8 mouse cellular contexts compared by ENCODE assay signal in genomic region chr2:5730364-5730792, GRCm38 (mm10). TPM values are rescaled to one million over a fixed set of nuclear protein-coding genes. Genes with fewer than 3 reads are reported as not detected.
DNase-seq lines count a peak whose midpoint lies in the region; ATAC-seq and TF ChIP-seq lines count a peak whose summit lies in the region.

No protein-coding gene starts in this region.

- no peaks in the 10 kb centered on the region for H3K36me3 ChIP-seq in forebrain, postnatal 0 days (ENCODE audit: insufficient read depth)

- peak; percentile 15 for DNase-seq in kidney, postnatal 10 days
- no peak for DNase-seq in kidney, adult 9 months
- DNase-seq in adrenal gland, postnatal 14 days: peak; percentile 62
- peak; percentile 51 for DNase-seq in forebrain, postnatal 0 days
- peak; percentile 50 for DNase-seq in lung, postnatal 10 days
- DNase-seq in urinary bladder, postnatal 14 days (ENCODE audit: low spot score): no peak
- DNase-seq in kidney, adult 8-10 months: no peak
- DNase-seq in cerebellum, adult 11-12 months: no peak

- peak overlapping the region; percentile 8; the same call in 1 of the 2 replicates for H3K4me2 ChIP-seq in forebrain, postnatal 0 days (ENCODE audit: low read depth)

- H3K27ac ChIP-seq in forebrain, postnatal 0 days (ENCODE audit: low read depth, low read length): no peak overlapping the region

- no peaks in the 10 kb centered on the region for H3K9me3 ChIP-seq in forebrain, postnatal 0 days (ENCODE audit: low read length)

- 19% methylated on average over 15 of the region's 15 CpGs for WGBS in forebrain, postnatal 0 days

- H3K4me1 ChIP-seq in forebrain, postnatal 0 days (ENCODE audit: insufficient read depth): peaks cover 5% of the 10 kb centered on the region

- no peaks in the 10 kb centered on the region for H3K27me3 ChIP-seq in forebrain, postnatal 0 days (ENCODE audit: insufficient read depth, low read length)

- H3K4me3 ChIP-seq in forebrain, postnatal 0 days (ENCODE audit: low read depth, low read length): no peak overlapping the region

- no peak overlapping the region for H3K9ac ChIP-seq in forebrain, postnatal 0 days

- TF ChIP-seq CTCF in forebrain, postnatal 0 days (IDR thresholded peaks at IDR 0.05; ENCODE audit: low read depth): no peak

- ATAC-seq in forebrain, postnatal 0 days: peak; percentile 50; the same call in 1 of the 2 replicates

RNA-seq across cellular contexts. Expression of gene Camk1d, which starts 16.1 kb away (rescaled TPM):
- total RNA-seq in adrenal gland, postnatal 14 days (2021): 7.4 and 8.7 TPM in 2 replicates
- 22.5 and 29.0 TPM in 2 replicates for total RNA-seq in forebrain, postnatal 0 days (2014; rRNA removed)
- 7.4 and 10.5 TPM in 2 replicates for polyA plus RNA-seq in forebrain, postnatal 0 days (2015; fragmentation: Nextera tagmentation; extraction: Ambion mirVana)

Comparison
In these comparisons a context has a peak if more than half of its experiments do, and no peak if none do; other contexts are left out.
1. DNase-seq: peak in kidney, postnatal 10 days (single experiment), adrenal gland, postnatal 14 days (single experiment), forebrain, postnatal 0 days (single experiment) and lung, postnatal 10 days (single experiment); none in kidney, adult 9 months (single experiment), urinary bladder, postnatal 14 days (single experiment), kidney, adult 8-10 months (0 of 2) and cerebellum, adult 11-12 months (single experiment).